Mouse (Mus musculus) midbrain, postnatal 0 days (tissue): Measurements from ENCODE around the gene Fbxo44. TPM values are rescaled to one million over a fixed set of nuclear protein-coding genes. Genes with fewer than 3 reads are reported as not detected.

Source experiments
- ATAC-seq: fragments of 200-750 bp; cut with Nextera tagmentation; 2 replicates; pipeline ENCODE4 v1.8.0; 2017; ENCODE audit warnings: moderate number of reproducible peaks, mild to moderate bottlenecking, moderate TSS enrichment, moderate library complexity; ENCODE audit not compliant: low FRiP score
- DNase-seq: peaks from one replicate; pipeline ENCODE4 v3.0.0-alpha.2; 2015; ENCODE audit warnings: low spot score
- H3K27ac ChIP-seq: fragments of 300-500 bp; sonication (generic); 2 replicates; pipeline ENCODE4 v1.5.1; 2014; ENCODE audit warnings: low read depth, mild to moderate bottlenecking, low read length, mixed read lengths
- H3K27me3 ChIP-seq: fragments of 300-500 bp; sonication (generic); 2 replicates; pipeline ENCODE4 v1.6.1; 2014; ENCODE audit warnings: low read length, control low read depth, mixed read lengths; ENCODE audit not compliant: insufficient read depth
- H3K36me3 ChIP-seq: fragments of 300-500 bp; sonication (generic); 2 replicates; pipeline ENCODE4 v1.6.1; 2014; ENCODE audit warnings: low read length, control low read depth, mixed read lengths; ENCODE audit not compliant: insufficient read depth
- H3K4me1 ChIP-seq: fragments of 300-500 bp; sonication (generic); 2 replicates; pipeline ENCODE4 v1.6.1; 2014; ENCODE audit warnings: mild to moderate bottlenecking, control low read depth, antibody characterized with exemption, low read length, mixed read lengths; ENCODE audit not compliant: insufficient read depth
- H3K4me2 ChIP-seq: fragments of 300-500 bp; sonication (generic); 2 replicates; pipeline ENCODE4 v1.6.1; 2014; ENCODE audit warnings: low read depth, mild to moderate bottlenecking, low read length, mixed read lengths; ENCODE audit not compliant: poor library complexity, severe bottlenecking
- H3K4me3 ChIP-seq: fragments of 300-500 bp; sonication (generic); 2 replicates; pipeline ENCODE4 v1.5.1; 2014; ENCODE audit warnings: low read depth, mild to moderate bottlenecking, low read length, moderate library complexity
- H3K9ac ChIP-seq: fragments of 300-500 bp; sonication (generic); replicated peaks from 2 replicates; pipeline ENCODE4 v1.6.1; 2014; ENCODE audit warnings: mild to moderate bottlenecking, low read length, moderate library complexity, mixed read lengths; ENCODE audit not compliant: poor library complexity, severe bottlenecking
- H3K9me3 ChIP-seq: fragments of 300-500 bp; sonication (generic); 2 replicates; pipeline ENCODE4 v1.6.1; 2016; ENCODE audit warnings: low read length, control low read depth
- CTCF ChIP-seq: IDR thresholded peaks from 2 replicates; pipeline ENCODE4 v1.5.1; 2016; ENCODE audit warnings: antibody characterized with exemption, mild to moderate bottlenecking
- WGBS: fragments of 180-500 bp; shearing (Covaris S2); extraction: QIAGEN DNeasy Blood & Tissue Kit; methylation state at CpG from one replicate; pipeline ENCODE4 v1.1.7; 2014; 5-methylcytosine and 5-hydroxymethylcytosine counted together
- polyA plus RNA-seq: library from polyadenylated mRNA; unstranded; fragments of >200 nt; fragmentation: Nextera tagmentation; extraction: Ambion mirVana; gene quantifications from 2 replicates; pipeline ENCODE4 v1.2.1, GENCODE M21; 2015
- total RNA-seq: library from RNA; depleted of rRNA; stranded (reverse); fragments of >200 nt; gene quantifications from 2 replicates; pipeline ENCODE4 v1.2.3, GENCODE M21; 2014

Fbxo44 gene
- total and polyA plus RNA-seq, 2 experiments from 2014 or later = 107 to 189 TPM

GRCm38 (mm10) chr4:148154006-148154405 is 6.3 kb downstream of the Fbxo44 start:
- 95% methylated on average over 4 of the region's 4 CpGs for WGBS
- H3K9me3 ChIP-seq = no peaks in the 10 kb centered on the region

DNA sequence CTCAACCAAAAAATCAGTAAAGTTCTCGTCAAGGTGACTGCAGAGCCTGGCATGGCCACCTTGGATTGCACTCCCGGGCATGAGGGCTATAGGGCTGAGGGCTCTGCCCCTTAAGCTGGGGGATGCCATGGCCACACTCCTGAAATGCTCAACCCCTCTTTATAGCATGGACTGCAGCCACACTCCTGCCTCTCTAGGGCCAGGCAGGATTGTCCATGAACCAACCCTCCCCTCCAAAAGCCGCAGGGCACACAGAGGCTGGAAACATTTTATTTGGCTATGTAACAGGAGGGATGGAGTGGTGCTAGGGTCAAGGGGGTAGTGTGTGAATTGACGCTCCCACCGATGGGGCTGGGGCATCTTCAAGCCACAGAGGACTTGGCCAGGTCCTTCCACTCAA is 7.7 kb downstream of the Fbxo44 start:
- H3K4me1 ChIP-seq = no peaks in the 10 kb centered on the region
- H3K4me3 ChIP-seq = no peak overlapping the region
- peaks cover 29% of the 10 kb centered on the region for H3K36me3 ChIP-seq
- no peak for DNase-seq
- no peaks in the 10 kb centered on the region for H3K9me3 ChIP-seq
- WGBS = 67% methylated on average over 5 of the region's 5 CpGs
- H3K9ac ChIP-seq = no peak overlapping the region
- no peak for ATAC-seq
- TF ChIP-seq CTCF = no peak
- H3K27ac ChIP-seq = peak overlapping the region; percentile 90; the same call in 1 of the 2 replicates
- no peak overlapping the region for H3K4me2 ChIP-seq
- no peaks in the 10 kb centered on the region for H3K27me3 ChIP-seq

More at GRCm38 (mm10) chr4:148154006-148154405, 6.3 kb downstream of the Fbxo44 start:
- peaks cover 7% of the 10 kb centered on the region for H3K4me1 ChIP-seq
- peaks cover 29% of the 10 kb centered on the region for H3K36me3 ChIP-seq
- TF ChIP-seq CTCF = no peak
- H3K4me3 ChIP-seq = no peak overlapping the region
- ATAC-seq = no peak
- no peaks in the 10 kb centered on the region for H3K27me3 ChIP-seq
- no peak overlapping the region for H3K9ac ChIP-seq
- H3K4me2 ChIP-seq = no peak overlapping the region
- H3K27ac ChIP-seq = no peak overlapping the region
- DNase-seq = no peak

- ATAC-seq (peak; percentile 91), DNase-seq (peak; percentile 94)
- Histone ChIP-seq H3K4me3 (peak within 1 kb of the TSS; percentile 62), H3K36me3 (peaks cover 29% of the 10 kb centered on the region), H3K9ac (peak within 1 kb of the TSS; percentile 79), H3K27ac (peak within 1 kb of the TSS; percentile 90), H3K4me2 (peak within 1 kb of the TSS; percentile 97), H3K9me3 (no peaks in the 10 kb centered on the region), H3K4me1 (no peaks in the 10 kb centered on the region), H3K27me3 (no peaks in the 10 kb centered on the region)
- WGBS = under 1% methylated on average over 48 of the region's 67 CpGs
- TF ChIP-seq CTCF = peak; percentile 78
Observed at GRCm38 (mm10) chr4:148151267-148152168, 8.8 kb downstream of the Fbxo44 start, which contains the start of gene Fbxo6. Gene Fbxo6, minus strand, starts transcription at chr4:148152140.

- no peaks in the 10 kb centered on the region for H3K4me1 ChIP-seq
- H3K9me3 ChIP-seq = no peaks in the 10 kb centered on the region
- no peaks in the 10 kb centered on the region for H3K27me3 ChIP-seq
- peak overlapping the region; percentile 90; the same call in 1 of the 2 replicates for H3K27ac ChIP-seq
- DNase-seq (no peak), ATAC-seq (no peak)
- 56% methylated on average over 3 of the region's 3 CpGs for WGBS
- peak overlapping the region; percentile 97 for H3K4me2 ChIP-seq
- peak overlapping the region; percentile 79; the same call in 1 of the 2 replicates for H3K9ac ChIP-seq
- H3K36me3 ChIP-seq = peaks cover 29% of the 10 kb centered on the region
- no peak for TF ChIP-seq CTCF
- peak overlapping the region; percentile 62 for H3K4me3 ChIP-seq
Observed at GRCm38 (mm10) chr4:148150953-148151266, 9.4 kb downstream of the Fbxo44 start.

GRCm38 (mm10) chr4:148150242-148150641 is 10.0 kb downstream of the Fbxo44 start:
- ATAC-seq (no peak), DNase-seq (no peak)
- Histone ChIP-seq H3K9me3 (no peaks in the 10 kb centered on the region), H3K9ac (no peak overlapping the region), H3K4me2 (no peak overlapping the region), H3K27ac (no peak overlapping the region), H3K27me3 (no peaks in the 10 kb centered on the region), H3K36me3 (peaks cover 35% of the 10 kb centered on the region), H3K4me3 (no peak overlapping the region), H3K4me1 (no peaks in the 10 kb centered on the region)
- WGBS = 72% methylated on average over 7 of the region's 7 CpGs
- TF ChIP-seq CTCF = no peak

DNA sequence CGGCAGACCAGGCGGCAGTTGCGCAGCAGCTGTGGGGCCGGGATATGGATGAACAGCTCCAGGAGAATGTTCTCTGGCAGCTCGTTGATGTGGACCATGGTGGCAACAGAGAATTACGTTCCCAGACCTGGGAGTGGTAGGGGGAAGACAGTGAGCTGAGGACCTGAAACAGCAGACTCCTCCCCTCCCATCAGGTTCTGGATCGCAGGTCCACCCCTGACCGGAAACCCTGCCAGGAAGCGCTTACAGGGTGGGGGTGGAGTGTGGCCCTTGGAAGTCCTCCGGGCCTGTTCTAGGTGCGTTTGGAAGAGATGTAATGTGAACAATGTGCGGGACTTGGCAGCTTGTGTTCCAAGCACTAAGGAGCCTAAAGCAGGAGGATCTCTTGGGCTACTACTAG is 10.7 kb downstream of the Fbxo44 start:
- WGBS = 78% methylated on average over 12 of the region's 12 CpGs
- Histone ChIP-seq H3K9ac (no peak overlapping the region), H3K4me3 (no peak overlapping the region), H3K4me2 (no peak overlapping the region), H3K27me3 (no peaks in the 10 kb centered on the region), H3K27ac (no peak overlapping the region), H3K36me3 (peaks cover 41% of the 10 kb centered on the region), H3K4me1 (no peaks in the 10 kb centered on the region), H3K9me3 (no peaks in the 10 kb centered on the region)
- DNase-seq = no peak
- TF ChIP-seq CTCF = no peak
- ATAC-seq = no peak
